Mouse (Mus musculus): ENCODE measurements at regions not wholly inside any gene's neighbourhood (a gene's known extent, or its start where the extent isn't known, plus 50 kb on each side); places are given as distances from the start of the nearest gene placed in this dataset.

DNA sequence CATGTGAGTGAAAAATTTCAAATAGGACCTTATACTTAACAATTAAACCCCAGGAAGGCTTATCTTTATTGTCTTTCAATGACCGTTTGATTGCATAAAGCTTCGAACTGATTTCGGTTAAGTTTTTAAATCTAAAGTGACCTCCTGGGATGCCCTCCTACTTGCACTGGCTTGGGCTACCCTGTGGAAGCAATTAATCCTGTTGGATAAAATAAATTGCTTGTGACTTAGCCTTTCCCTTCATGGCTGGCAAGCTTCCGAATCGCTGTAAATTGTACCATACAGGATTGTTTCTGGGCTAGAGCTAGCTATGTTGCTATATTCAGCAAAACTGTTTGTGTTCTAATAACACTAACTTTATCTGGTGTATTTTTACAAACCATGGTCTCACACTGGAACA is 272.6 kb upstream of the Ccdc54 start:
- TF ChIP-seq CTCF (IDR thresholded peaks at IDR 0.05; ENCODE audit: control insufficient read depth, insufficient read depth, insufficient read length) (no peak), CEBPB (IDR thresholded peaks at IDR 0.05; ENCODE audit: low read depth) (no peak), MYOD1 (IDR thresholded peaks at IDR 0.05; ENCODE audit: control insufficient read depth, insufficient read length, low read depth) (no peak), MAX (IDR thresholded peaks at IDR 0.05) (no peak), USF1 (IDR thresholded peaks at IDR 0.05; ENCODE audit: low read depth) (no peak)

All from C2C12 (cell line).